Mouse (Mus musculus): Measurements from ENCODE around the gene Anks1. TPM values are rescaled to one million over a fixed set of nuclear protein-coding genes. Genes with fewer than 3 reads are reported as not detected.

Gene Anks1
- polyA plus RNA-seq (2014; fragmentation: Nextera tagmentation; extraction: Ambion mirVana), result 18.7 and 19.4 TPM in 2 replicates

DNA sequence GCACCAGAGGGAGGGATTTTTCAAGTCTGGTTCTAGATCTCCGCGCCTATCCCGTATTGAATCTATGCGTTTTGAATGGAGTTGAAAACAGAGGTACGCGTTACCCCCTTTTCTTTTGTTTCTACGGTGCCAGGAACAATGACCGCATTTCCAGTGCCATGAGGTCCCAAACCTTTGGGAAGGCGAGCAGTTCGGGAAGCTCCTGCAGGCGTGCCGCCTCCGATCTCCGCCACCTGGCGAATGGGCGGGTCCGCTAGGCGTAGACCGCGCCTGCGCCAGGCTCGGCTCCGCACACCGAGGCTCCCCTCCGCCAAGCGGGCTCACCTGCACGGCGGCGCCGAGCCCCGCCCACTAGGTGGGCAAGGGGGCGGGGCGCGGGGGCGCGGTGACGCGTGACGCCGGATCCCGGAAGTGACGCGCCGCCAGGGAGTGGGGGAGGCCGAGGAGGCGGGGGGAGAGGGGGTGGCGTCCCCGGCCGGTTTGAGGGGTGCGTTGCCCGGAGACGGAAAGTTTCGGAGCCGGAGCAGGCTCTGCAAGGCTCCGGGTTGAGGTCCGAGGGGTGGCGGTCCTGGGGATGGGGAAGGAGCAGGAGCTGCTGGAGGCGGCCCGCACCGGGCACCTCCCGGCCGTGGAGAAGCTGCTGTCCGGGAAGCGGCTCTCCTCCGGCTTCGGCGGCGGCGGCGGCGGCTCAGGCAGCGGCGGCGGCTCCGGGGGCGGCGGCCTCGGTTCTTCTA is at the start of gene Anks1:
Anks1 (plus strand) TSS at position 419 of the 734 bp plus-strand sequence.
- peak; percentile 89 for DNase-seq
- peak within 1 kb of the TSS; percentile 90 for H3K9ac ChIP-seq
- under 1% methylated on average over 78 of the region's 78 CpGs for WGBS
- H3K4me3 ChIP-seq (ENCODE audit: low read depth, low read length), result peak within 1 kb of the TSS; percentile 93
- peaks cover 3% of the 10 kb centered on the region; the same call in 1 of the 2 replicates for H3K4me1 ChIP-seq (ENCODE audit: insufficient read depth)
- H3K27me3 ChIP-seq (ENCODE audit: insufficient read depth, low read length), result no peaks in the 10 kb centered on the region
- no peaks in the 10 kb centered on the region for H3K9me3 ChIP-seq (ENCODE audit: low read depth, low read length)
- H3K27ac ChIP-seq (ENCODE audit: low read depth), result peak within 1 kb of the TSS; percentile 89
- H3K4me2 ChIP-seq, result peak within 1 kb of the TSS; percentile 72
- ATAC-seq (ENCODE audit: insufficient read depth), result peak; percentile 84
- no peak; the same call in 1 of the 2 replicates for TF ChIP-seq CTCF (IDR thresholded peaks at IDR 0.05; ENCODE audit: low read depth)
- peaks cover 18% of the 10 kb centered on the region; the same call in 1 of the 2 replicates for H3K36me3 ChIP-seq (ENCODE audit: insufficient read depth)

DNA sequence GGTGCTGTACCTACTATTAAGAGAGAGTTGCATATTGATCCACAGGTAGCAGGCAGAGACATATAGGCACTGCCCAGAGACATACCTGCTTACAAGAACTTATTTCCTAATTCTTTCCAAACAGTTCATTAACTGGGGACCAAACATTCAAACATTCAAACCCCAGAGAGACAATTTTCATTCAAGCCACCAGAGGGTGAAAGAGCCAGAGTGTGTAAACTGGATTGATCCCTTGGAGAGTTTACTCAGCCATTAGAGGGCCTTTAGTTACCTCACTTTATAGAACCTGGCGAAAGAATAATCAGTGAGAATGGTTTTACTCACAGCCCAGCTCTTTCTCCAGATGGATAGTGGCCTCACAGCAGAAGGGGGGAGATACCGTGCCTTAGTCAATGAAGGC is 43.6 kb upstream of the Anks1 start:
- no peak overlapping the region for H3K4me3 ChIP-seq (ENCODE audit: low read depth, low read length)
- H3K27me3 ChIP-seq (ENCODE audit: insufficient read depth, low read length), result no peaks in the 10 kb centered on the region
- no peak overlapping the region for H3K9ac ChIP-seq
- no peaks in the 10 kb centered on the region for H3K9me3 ChIP-seq (ENCODE audit: low read depth, low read length)
- WGBS, result 79% methylated on average over 2 of the region's 2 CpGs
- no peaks in the 10 kb centered on the region for H3K4me1 ChIP-seq (ENCODE audit: insufficient read depth)
- H3K36me3 ChIP-seq (ENCODE audit: insufficient read depth), result no peaks in the 10 kb centered on the region
- H3K4me2 ChIP-seq, result no peak overlapping the region
- H3K27ac ChIP-seq (ENCODE audit: low read depth), result no peak overlapping the region
- DNase-seq, result peak; percentile 11
- TF ChIP-seq CTCF (IDR thresholded peaks at IDR 0.05; ENCODE audit: low read depth), result no peak
- ATAC-seq (ENCODE audit: insufficient read depth), result no peak

DNA sequence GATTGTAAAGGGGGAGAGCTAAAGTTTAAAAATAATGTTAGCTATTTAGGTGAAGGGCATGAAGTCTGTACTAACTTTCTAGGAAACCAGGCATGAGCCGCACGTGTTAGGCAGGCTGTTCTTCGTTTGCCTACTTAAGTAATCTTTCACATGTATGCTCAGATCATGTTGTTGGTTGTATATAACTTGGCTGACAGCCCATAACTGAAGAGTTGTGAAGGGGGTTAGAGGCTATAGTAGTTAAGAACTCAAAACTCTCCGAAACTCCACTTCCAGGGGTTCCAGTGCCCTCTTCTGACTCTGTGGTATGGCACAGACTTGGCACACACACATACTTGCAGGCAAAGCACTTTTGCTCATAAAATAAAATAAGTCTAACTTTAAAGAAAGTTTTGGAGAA is 42.4 kb upstream of the Anks1 start:
- no peaks in the 10 kb centered on the region for H3K9me3 ChIP-seq (ENCODE audit: low read depth, low read length)
- H3K4me3 ChIP-seq (ENCODE audit: low read depth, low read length), result no peak overlapping the region
- H3K9ac ChIP-seq, result no peak overlapping the region
- no peaks in the 10 kb centered on the region for H3K36me3 ChIP-seq (ENCODE audit: insufficient read depth)
- H3K27ac ChIP-seq (ENCODE audit: low read depth), result no peak overlapping the region
- no peaks in the 10 kb centered on the region for H3K4me1 ChIP-seq (ENCODE audit: insufficient read depth)
- no peak for TF ChIP-seq CTCF (IDR thresholded peaks at IDR 0.05; ENCODE audit: low read depth)
- WGBS, result 52% methylated on average over 4 of the region's 4 CpGs
- H3K4me2 ChIP-seq, result no peak overlapping the region
- ATAC-seq (ENCODE audit: insufficient read depth), result no peak
- peak; percentile 38 for DNase-seq
- H3K27me3 ChIP-seq (ENCODE audit: insufficient read depth, low read length), result no peaks in the 10 kb centered on the region

DNA sequence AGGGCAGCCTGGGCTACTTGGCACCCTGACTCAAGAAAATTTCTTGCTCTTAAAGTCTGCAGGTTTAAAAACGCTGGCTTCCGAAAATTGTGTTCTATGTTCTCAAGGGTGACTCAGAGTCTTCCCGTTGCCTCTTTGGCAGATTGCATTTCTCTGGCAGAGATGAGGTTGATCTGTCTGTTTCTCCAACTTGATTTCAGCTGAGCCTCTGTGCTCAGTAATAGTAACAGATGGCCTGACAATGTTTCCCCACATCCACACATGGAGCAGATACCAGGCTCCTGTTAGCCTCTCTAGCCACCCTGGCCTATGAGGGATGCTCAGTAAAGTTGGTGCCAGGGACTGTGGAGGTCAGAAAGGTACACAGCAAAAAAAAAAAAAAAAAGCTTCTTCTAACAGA is 37.3 kb upstream of the Anks1 start:
- Histone ChIP-seq H3K9ac (no peak overlapping the region), H3K4me1 (ENCODE audit: insufficient read depth) (no peaks in the 10 kb centered on the region), H3K27ac (ENCODE audit: low read depth) (no peak overlapping the region), H3K4me3 (ENCODE audit: low read depth, low read length) (no peak overlapping the region), H3K36me3 (ENCODE audit: insufficient read depth) (peaks cover 5% of the 10 kb centered on the region; the same call in 1 of the 2 replicates), H3K9me3 (ENCODE audit: low read depth, low read length) (no peaks in the 10 kb centered on the region), H3K4me2 (no peak overlapping the region), H3K27me3 (ENCODE audit: insufficient read depth, low read length) (no peaks in the 10 kb centered on the region)
- ATAC-seq (ENCODE audit: insufficient read depth) (no peak), DNase-seq (no peak)
- TF ChIP-seq CTCF (IDR thresholded peaks at IDR 0.05; ENCODE audit: low read depth), result no peak
- 88% methylated on average over 3 of the region's 3 CpGs for WGBS

DNA sequence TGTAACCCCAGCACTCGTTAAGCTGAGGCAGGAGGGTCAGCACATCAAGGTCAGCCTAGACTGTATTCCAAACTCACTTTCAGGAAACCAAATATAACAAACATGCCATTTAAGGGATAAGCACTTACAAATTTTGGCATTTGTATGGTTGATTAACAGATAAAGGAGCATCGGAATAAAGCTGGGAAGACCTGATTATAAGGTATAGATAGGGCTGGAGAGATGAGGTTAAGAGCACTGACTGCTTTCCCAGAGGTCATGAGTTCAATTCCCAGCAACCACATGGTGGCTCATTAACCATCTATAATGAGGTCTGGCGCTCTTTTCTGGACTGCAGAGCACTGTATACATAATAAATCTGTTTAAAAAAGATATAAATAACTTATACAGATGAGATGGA is 35.5 kb upstream of the Anks1 start:
- Histone ChIP-seq H3K4me1 (ENCODE audit: insufficient read depth) (no peaks in the 10 kb centered on the region), H3K36me3 (ENCODE audit: insufficient read depth) (peaks cover 18% of the 10 kb centered on the region), H3K4me3 (ENCODE audit: low read depth, low read length) (no peak overlapping the region), H3K9ac (no peak overlapping the region), H3K27ac (ENCODE audit: low read depth) (no peak overlapping the region), H3K9me3 (ENCODE audit: low read depth, low read length) (no peaks in the 10 kb centered on the region), H3K27me3 (ENCODE audit: insufficient read depth, low read length) (no peaks in the 10 kb centered on the region), H3K4me2 (no peak overlapping the region)
- ATAC-seq (ENCODE audit: insufficient read depth), result no peak
- DNase-seq, result no peak
- TF ChIP-seq CTCF (IDR thresholded peaks at IDR 0.05; ENCODE audit: low read depth), result no peak
- WGBS, result 58% methylated on average over 3 of the region's 3 CpGs

DNA sequence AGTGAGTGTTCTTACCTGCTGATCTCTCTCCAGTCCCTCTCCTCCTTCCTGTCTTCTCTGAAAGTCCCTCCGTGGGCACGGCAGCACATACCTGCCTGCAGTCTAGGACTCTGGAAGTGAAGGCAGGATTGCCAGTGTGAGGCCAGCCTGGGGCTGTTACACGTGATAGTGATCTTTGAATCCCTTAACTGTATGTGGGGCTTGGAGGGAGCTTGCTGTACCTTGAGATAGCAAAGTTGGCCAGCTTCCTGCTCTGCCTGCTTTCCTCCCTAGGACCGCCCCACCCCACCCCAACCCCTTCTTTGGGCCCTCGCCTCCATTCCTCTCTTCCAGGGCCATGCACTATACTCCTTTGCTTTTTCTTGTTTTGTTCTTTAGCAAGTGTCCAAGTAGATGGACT is 34.6 kb upstream of the Anks1 start:
- H3K9ac ChIP-seq, result no peak overlapping the region

DNA sequence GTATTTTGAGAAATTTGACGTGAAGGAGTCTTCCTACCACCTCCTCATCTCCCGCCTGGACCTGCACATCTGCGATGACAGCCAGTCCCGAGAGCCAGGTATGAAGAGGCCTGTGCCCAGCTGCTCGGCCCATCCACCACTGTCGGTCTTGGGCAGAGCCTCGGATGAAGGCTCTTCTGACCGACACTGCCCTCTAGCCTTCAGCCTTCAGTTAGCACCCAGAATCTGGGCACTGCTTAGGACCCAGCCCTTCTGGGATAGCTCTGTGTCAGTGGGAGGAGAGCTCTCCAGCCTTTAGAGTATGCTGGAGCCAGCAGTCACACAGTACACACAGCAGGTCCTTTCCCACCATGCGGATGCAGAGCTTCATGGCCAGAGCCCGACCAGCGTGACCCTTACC is 27.6 kb upstream of the Anks1 start:
- Histone ChIP-seq H3K9me3 (ENCODE audit: low read depth, low read length) (no peaks in the 10 kb centered on the region), H3K4me3 (ENCODE audit: low read depth, low read length) (no peak overlapping the region), H3K4me2 (no peak overlapping the region), H3K9ac (no peak overlapping the region), H3K27me3 (ENCODE audit: insufficient read depth, low read length) (no peaks in the 10 kb centered on the region), H3K4me1 (ENCODE audit: insufficient read depth) (no peaks in the 10 kb centered on the region), H3K36me3 (ENCODE audit: insufficient read depth) (peaks cover 84% of the 10 kb centered on the region), H3K27ac (ENCODE audit: low read depth) (no peak overlapping the region)
- peak; percentile 57 for DNase-seq
- WGBS, result 64% methylated on average over 11 of the region's 11 CpGs
- TF ChIP-seq CTCF (IDR thresholded peaks at IDR 0.05; ENCODE audit: low read depth), result peak; percentile 52
- no peak for ATAC-seq (ENCODE audit: insufficient read depth)

More for the DNA sequence above, 34.6 kb upstream of the Anks1 start:
- Histone ChIP-seq H3K4me2 (no peak overlapping the region), H3K36me3 (ENCODE audit: insufficient read depth) (peaks cover 28% of the 10 kb centered on the region), H3K4me3 (ENCODE audit: low read depth, low read length) (no peak overlapping the region), H3K9me3 (ENCODE audit: low read depth, low read length) (no peaks in the 10 kb centered on the region), H3K27ac (ENCODE audit: low read depth) (no peak overlapping the region), H3K4me1 (ENCODE audit: insufficient read depth) (no peaks in the 10 kb centered on the region), H3K27me3 (ENCODE audit: insufficient read depth, low read length) (no peaks in the 10 kb centered on the region)
- no peak for ATAC-seq (ENCODE audit: insufficient read depth)
- 63% methylated on average over 5 of the region's 5 CpGs for WGBS
- TF ChIP-seq CTCF (IDR thresholded peaks at IDR 0.05; ENCODE audit: low read depth), result no peak
- no peak for DNase-seq
